Mouse (Mus musculus) retina, embryonic 14.5 days (tissue): ENCODE results near the gene Cs.
A peak's percentile ranks its signal among the peaks of the same experiment; 100 is the strongest.

Experiments used
- DNase-seq: peaks from one replicate; pipeline ENCODE4 v3.0.0-alpha.2; 2015; ENCODE audit warnings: low spot score

Cs gene

GRCm38 (mm10) chr10:128335582-128335981 is 2.0 kb upstream of the Cs start:
- DNase-seq = peak; percentile 89

DNA sequence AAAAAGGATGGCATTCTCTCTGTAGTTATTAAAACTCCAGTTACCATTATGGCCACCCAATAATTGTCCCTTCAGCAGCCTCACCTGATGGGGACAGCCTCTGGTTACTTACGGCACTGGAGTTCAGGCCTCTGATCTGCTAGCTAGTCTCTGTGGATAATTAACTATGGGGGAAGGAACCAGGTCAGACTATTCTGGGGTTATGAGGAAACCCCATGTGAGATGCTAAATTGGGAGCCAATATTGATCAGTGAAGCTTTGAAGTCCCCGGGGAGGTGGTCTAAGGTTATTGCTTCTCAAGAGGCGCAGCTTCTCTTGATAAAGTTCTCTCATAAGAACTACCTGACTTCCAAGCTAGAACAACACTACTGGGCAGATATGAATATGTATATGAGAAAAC is 1.3 kb upstream of the Cs start:
- DNase-seq = no peak

DNA sequence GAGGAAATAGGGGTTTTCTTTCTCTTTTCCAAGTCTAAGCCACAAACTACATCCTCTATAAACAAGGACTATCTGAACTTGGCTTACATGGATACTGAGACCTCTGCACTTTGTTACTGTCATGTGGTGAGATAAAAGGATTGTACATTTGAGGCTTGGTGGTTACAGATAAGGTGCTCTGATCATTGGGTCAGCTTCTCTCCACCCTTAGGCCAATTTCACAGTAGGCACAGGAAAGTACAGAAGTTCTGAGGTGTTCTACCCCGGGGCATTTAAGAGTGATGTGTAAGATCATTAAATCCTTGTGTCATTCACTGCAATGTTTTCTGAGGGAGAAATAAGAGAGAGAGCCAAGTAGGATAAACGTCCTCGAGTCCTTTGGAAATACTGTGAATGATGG is 937 bp upstream of the Cs start:
- no peak for DNase-seq

GRCm38 (mm10) chr10:128338415-128338814 is 881 bp downstream of the Cs start:
- no peak for DNase-seq

DNA sequence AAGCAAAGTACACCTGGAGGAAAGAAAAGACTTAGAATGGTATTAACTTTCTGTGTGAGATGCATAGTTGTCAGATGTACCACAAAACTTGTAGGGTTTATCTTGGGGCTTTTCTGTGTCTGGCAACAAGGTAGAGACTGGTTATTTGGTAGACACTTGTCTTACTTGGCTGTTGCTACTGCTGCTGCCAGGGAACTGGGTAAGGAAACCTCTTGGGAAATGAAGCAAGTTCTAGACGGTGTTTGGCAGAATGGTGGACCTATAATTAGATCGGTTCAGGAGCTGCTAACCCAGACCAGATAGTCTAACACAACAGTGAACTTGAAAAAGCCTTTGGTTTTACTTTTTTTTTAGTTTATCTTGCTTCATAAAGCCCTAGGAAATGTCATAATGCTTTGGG is 1.4 kb downstream of the Cs start:
- no peak for DNase-seq

DNA sequence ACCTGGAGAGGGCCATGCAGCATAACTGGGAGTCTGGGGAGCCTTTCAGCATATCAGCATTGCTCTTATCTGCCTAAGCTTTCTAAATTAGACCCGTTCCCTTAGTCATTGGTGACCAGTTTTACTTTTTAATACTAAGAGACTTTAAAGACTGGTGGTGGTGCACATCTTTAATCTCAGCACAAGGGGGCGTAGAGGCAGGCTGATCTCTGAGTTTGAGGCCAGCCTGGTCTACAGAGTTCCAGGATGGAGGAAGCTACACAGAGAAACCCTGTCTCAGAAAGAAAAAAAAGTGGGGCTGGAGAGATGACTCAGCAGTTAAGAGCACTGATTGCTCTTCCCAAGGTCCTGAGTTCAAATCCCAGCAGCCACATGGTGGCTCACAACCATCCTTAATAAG is 2.7 kb downstream of the Cs start:
- no peak for DNase-seq

GRCm38 (mm10) chr10:128343436-128343835 is 5.9 kb downstream of the Cs start:
- DNase-seq = no peak

DNA sequence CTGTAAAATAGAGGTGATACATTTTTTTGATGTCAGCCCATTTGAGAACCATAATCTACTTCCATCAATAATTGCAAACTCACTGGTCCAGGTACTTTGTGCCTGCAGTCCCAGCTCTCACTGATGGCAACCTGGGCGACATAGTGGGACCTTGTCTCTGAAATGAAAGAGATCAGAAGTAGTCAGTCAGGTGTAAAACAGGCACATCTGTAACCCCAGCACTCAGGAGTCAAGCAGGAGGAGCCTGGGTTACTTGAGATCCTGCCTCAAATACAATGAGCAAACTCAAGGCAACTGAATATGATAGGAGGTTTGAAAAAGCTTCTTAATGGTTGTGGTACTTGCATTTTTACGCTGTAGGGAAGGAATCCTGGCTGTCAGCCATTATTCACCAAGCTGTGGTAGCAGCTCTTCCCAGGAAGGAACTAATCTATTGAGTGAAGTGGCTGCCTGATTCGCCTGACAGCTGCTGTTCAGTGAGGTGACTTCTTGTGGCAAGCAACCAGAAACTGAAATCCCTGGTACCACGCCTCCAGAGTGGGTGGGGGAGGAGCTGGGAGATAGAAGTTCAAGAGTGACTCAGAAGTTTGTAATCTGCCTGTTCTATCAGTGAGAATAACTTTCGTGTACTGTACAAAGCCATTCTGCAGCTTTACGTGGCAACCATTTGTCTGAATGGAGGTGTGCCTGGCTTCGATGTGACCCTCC is 7.2 kb downstream of the Cs start:
- peak; percentile 36 for DNase-seq

DNA sequence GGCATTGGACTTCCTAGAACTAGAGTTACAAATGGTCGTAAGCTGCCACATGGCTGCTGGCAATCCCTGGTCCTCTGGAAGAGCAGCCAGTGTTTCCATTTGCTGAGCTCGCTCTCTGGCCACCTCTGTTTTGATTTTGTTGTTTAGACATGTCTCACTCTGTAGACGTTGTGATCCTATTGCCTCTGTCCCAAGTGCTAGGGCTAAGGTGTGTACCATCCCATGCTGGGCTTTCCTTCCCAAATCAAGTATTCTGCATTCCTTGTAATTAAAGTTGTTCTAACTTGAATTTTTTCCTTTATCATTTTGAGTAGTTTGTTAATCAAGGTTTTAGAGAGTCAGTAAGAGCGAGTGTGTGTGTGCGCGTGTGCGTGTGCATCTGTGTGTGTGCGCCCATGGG is 10.0 kb downstream of the Cs start:
- no peak for DNase-seq

DNA sequence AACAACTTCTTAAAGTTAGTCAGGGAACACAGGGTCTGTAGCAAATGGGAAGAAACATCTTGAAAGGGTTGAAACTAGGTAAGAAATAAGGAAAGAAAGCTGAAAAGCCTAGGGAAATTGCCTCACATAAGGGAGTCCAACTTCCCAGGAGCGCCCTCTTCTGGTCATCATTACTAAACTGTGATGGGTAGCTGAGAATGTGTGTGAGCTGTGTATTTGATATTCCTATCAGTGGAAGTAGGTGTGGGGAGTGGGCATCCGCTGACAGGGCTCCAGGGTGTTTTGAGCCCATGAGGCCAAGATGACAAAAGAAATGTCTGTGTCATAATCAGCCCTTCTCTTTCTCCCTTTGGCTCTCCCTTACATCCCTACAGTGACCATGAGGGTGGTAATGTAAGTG is 21.3 kb downstream of the Cs start:
- DNase-seq = peak; percentile 82

- no peak for DNase-seq
Measured at GRCm38 (mm10) chr10:128359226-128359625, 21.7 kb downstream of the Cs start.

GRCm38 (mm10) chr10:128361836-128362235 is 24.3 kb downstream of the Cs start:
- no peak for DNase-seq

DNA sequence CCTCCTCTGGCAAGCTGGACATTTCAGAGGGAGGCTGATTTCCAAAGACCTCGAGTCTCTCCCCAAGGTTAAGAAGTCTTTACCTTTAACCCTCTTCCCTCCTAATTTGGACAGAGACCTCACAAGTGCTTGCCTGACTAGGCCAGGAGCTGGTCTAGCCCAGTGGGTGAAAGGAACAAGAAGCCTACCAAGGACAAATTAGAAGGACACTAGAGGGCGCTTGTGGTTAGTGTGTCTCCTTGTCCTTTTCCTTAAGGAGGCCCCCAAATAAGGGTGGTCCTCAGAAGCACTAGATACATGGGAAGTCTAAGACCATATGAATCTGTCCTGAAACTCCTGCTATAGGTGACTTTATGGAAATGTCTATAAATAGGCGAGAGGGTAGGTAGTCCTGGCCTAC is 25.0 kb downstream of the Cs start:
- peak; percentile 84 for DNase-seq

- no peak for DNase-seq
Measured at GRCm38 (mm10) chr10:128367899-128368401, 30.4 kb downstream of the Cs start.

- DNase-seq = peak; percentile 90
Measured at GRCm38 (mm10) chr10:128368402-128369217, 31.1 kb downstream of the Cs start, which contains the start of gene Coq10a. Gene Coq10a (minus strand): TSS chr10:128368997.

- no peak for DNase-seq
Measured at GRCm38 (mm10) chr10:128369218-128369543, 31.6 kb downstream of the Cs start.

DNA sequence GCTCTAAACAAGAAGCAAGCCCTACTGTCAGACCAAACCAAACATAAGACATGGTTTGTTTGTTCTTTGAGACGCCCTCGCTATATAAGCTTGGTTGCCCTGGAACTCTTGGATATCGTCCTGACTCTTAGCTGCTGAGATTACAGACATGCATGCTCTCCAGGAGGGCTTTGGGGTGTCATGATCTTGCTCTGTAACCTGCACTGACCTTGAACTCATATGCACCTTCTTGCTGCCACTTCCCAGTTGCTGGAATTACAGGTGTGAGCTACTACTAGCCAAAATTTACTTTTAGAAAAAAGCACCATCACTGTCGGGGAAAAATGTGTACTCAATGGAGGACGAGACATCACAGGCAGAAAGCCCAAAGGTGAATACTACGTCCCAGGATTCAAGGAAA is 32.1 kb downstream of the Cs start:
- DNase-seq = no peak

- no peak for DNase-seq
Measured at GRCm38 (mm10) chr10:128370021-128370420, 32.5 kb downstream of the Cs start.

DNA sequence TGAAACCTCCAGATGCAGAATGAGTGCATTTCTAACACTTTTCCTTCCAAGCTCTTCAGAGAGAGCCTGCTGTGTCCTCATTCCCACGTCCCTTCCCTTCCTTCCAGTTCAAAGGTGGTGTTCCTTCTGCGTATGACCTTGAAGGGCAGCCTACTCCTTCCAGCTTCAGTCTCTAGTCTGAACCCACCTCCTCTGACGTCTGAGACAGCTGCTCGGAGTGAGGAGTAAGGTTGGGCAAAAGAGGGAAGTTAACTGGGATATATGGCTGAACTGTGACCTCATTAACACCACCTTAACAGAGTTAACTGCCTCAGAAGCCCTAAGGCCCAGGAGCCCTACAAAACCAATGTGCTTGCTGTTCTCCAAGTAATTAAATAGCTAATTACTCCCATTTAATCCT is 33.1 kb downstream of the Cs start:
- DNase-seq = no peak

GRCm38 (mm10) chr10:128372142-128372541 is 34.6 kb downstream of the Cs start:
- DNase-seq = no peak

DNA sequence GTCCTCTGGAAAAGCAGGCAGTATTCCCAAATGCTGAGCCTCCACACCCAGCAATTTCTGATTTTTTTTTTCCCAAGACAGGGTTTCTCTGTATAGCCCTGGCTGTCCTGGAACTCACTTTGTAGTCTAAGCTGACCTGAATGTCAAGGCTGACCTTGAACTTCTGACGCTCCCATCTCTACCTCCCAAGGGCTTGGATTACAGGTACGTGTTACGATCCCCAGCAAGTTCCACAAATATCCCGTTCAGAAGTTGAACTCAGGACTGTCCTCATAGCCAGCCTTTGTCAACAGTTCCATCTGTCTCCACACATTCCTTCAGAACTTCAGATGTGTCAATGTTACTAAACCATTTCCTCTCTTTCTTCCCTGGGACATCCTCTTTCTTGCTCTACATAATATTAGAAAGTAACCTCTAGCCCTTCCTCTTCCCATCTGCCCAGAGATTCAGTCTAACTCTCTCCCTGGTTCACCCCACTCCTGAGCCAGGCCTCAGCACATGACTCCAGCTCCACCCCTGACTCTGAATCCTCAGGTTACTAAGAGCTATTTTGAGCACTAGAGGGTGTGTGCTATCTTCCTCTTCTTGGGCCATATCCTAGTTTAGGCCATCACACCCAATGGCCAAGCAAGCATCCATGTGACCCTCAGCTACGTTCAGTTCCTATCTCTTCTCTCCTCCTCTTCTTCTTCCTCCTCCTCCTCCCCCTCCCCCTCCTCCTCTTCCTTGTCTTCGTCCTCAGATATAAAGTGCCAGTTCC is 35.6 kb downstream of the Cs start:
- DNase-seq = no peak

GRCm38 (mm10) chr10:128374393-128374792 is 36.9 kb downstream of the Cs start:
- DNase-seq = no peak

GRCm38 (mm10) chr10:128376099-128376454 is 38.5 kb downstream of the Cs start:
- no peak for DNase-seq
